Mouse (Mus musculus): ENCODE measurements around the gene Tmem202. TPM values are rescaled to one million over a fixed set of nuclear protein-coding genes. Genes with fewer than 3 reads are reported as not detected.

Tmem202 gene
- total and polyA plus RNA-seq, 3 experiments = 0.20 to 0.64 TPM; not detected in 1

DNA sequence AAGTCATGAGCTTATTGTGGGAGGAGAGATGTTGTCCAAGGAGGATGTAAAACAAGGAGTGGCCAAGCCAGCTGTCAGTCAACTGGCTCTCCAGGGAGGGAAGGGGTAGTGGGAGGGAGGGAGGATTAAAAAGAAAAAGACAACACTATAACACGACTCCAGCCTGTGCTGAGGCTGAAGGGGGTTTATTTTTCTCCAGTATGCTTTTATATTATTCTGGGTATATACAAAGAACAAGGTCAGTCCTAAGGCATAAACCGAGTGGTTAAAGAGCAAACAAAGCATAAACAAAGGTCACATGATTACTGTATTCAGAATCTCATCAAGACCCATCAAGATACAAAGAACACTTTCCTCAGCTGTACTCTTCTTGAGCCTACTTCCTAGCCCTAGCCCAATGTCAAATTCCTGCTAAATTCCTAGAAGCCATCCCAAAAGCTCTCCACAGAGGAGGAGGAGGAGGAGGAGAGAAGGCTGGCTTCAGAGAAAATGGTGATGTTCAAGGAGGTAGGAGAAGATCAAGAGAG lies 9.4 kb upstream of the Tmem202 start:
- TF ChIP-seq CHD2 (IDR thresholded peaks at IDR 0.05; ENCODE audit: low read length) = no peak
- no peak for TF ChIP-seq MXI1 (IDR thresholded peaks at IDR 0.05; ENCODE audit: low read depth, low read length)
- TF ChIP-seq ZKSCAN1 (IDR thresholded peaks at IDR 0.05; ENCODE audit: borderline replicate concordance, low read depth, low read length) = no peak
- TF ChIP-seq ZNF384 (IDR thresholded peaks at IDR 0.05; ENCODE audit: low read depth, low read length) = no peak
- no peak for TF ChIP-seq KAT2A (IDR thresholded peaks at IDR 0.05; ENCODE audit: insufficient replicate concordance, low read length)
- no peak for TF ChIP-seq E2F4 (IDR thresholded peaks at IDR 0.05; ENCODE audit: insufficient replicate concordance, low read depth, low read length)
- Histone ChIP-seq H3K9me3 (replicated peaks; ENCODE audit: low read length) (no peaks in the 10 kb centered on the region), H3K27ac (ENCODE audit: insufficient read depth, low read depth) (no peak overlapping the region), H3K4me2 (ENCODE audit: insufficient read depth, low read depth, poor library complexity, severe bottlenecking) (no peak overlapping the region), H3K9ac (ENCODE audit: insufficient read depth, low read depth) (no peak overlapping the region), H3K36me3 (replicated peaks in 1 of 2; ENCODE audit: control insufficient read depth in 1 of 2, insufficient read depth in 1 of 2, low read length in 1 of 2) (peaks cover 20 to 57% of the 10 kb centered on the region in 2 experiments), H3K27me3 (replicated peaks) (no peaks in the 10 kb centered on the region), H3K4me3 (replicated peaks in 1 of 3; ENCODE audit: low read depth in 2 of 3, low read length in 2 of 3, poor library complexity in 1 of 3) (no peak overlapping the region), H3K4me1 (ENCODE audit: control insufficient read depth in 1 of 2, insufficient read depth in 2 of 2) (peaks cover 9 to 45% of the 10 kb centered on the region in 2 experiments), H3K79me2 (replicated peaks; ENCODE audit: control insufficient read depth, extremely low read depth, insufficient read depth, poor library complexity, severe bottlenecking) (peaks cover 4% of the 10 kb centered on the region)
- in situ Hi-C loops (cut with MboI; ENCODE audit: low pct_ligation_motif_present, low pct_unique_long_range_greater_than_20kb, low sequenced_read_pairs) = no loop called here
- dilution Hi-C loops (cut with MboI; ENCODE audit: extremely low pct_ligation_motif_present, extremely low pct_unique_long_range_greater_than_20kb, low sequenced_read_pairs) = no loop called here
- no peak for DNase-seq (ENCODE audit: extremely low read depth)

DNA sequence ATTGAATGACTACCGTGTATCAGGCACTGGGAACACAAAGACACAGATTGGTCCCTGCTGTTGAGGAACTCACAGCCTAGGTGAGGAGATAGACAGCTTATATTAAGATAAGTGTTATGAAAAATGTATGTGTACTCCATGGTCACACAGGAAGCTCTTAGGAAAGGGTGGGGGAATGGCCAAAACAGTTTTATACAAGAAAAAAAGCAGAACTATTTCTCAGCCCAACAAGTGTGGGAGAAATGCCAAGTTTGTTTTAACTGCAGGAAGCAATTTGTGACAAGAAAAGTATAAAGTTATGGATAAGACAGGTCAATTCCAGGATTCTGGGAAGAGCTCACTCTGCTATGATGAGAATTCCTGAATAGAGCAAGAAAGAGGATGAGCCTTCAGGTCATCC lies 8.2 kb upstream of the Tmem202 start:
- dilution Hi-C loops (cut with MboI; ENCODE audit: extremely low pct_ligation_motif_present, extremely low pct_unique_long_range_greater_than_20kb, low sequenced_read_pairs) = no loop called here
- Histone ChIP-seq H3K36me3 (replicated peaks in 1 of 2; ENCODE audit: control insufficient read depth in 1 of 2, insufficient read depth in 1 of 2, low read length in 1 of 2) (peaks cover 14 to 51% of the 10 kb centered on the region in 2 experiments), H3K4me3 (replicated peaks in 1 of 3; ENCODE audit: low read depth in 2 of 3, low read length in 2 of 3, poor library complexity in 1 of 3) (no peak overlapping the region), H3K79me2 (replicated peaks; ENCODE audit: control insufficient read depth, extremely low read depth, insufficient read depth, poor library complexity, severe bottlenecking) (peaks cover 4% of the 10 kb centered on the region), H3K4me1 (ENCODE audit: control insufficient read depth in 1 of 2, insufficient read depth in 2 of 2) (peaks cover 11 to 46% of the 10 kb centered on the region in 2 experiments), H3K27me3 (replicated peaks) (no peaks in the 10 kb centered on the region), H3K9me3 (replicated peaks; ENCODE audit: low read length) (no peaks in the 10 kb centered on the region), H3K9ac (ENCODE audit: insufficient read depth, low read depth) (no peak overlapping the region), H3K4me2 (ENCODE audit: insufficient read depth, low read depth, poor library complexity, severe bottlenecking) (no peak overlapping the region), H3K27ac (ENCODE audit: insufficient read depth, low read depth) (no peak overlapping the region)
- in situ Hi-C loops (cut with MboI; ENCODE audit: low pct_ligation_motif_present, low pct_unique_long_range_greater_than_20kb, low sequenced_read_pairs) = no loop called here
- DNase-seq (ENCODE audit: extremely low read depth) = no peak
- TF ChIP-seq MEF2A (IDR thresholded peaks at IDR 0.05; ENCODE audit: borderline replicate concordance, low read depth, low read length) = no peak
- TF ChIP-seq RCOR1 (conservative IDR thresholded peaks at IDR 0.05; ENCODE audit: low read depth, low read length) = no peak
- TF ChIP-seq IRF4 (IDR thresholded peaks at IDR 0.05; ENCODE audit: low read depth, low read length) = no peak
- TF ChIP-seq BHLHE40 (IDR thresholded peaks at IDR 0.05; ENCODE audit: low read depth, low read length) = no peak

DNA sequence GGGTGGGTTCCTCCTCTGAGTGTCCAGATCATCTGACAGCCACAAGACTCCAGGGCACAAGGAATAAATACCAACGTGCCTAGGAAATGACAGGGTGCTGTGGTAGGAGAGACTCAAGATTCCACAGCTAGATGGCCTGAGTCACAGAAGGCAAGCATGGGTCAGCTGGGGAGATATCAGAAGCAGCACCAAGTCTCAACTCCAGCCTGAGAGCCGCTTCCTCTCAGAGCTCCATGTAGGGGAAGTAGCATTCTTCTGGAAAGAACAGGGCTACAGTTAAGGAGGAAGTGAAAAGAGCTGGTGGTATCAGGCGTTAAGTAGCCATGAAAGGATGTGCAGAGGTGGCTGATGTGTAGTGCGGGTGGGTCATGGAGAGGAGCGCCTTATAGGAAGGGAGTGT lies 5.1 kb upstream of the Tmem202 start:
- Histone ChIP-seq H3K27ac (ENCODE audit: insufficient read depth, low read depth) (no peak overlapping the region), H3K79me2 (replicated peaks; ENCODE audit: control insufficient read depth, extremely low read depth, insufficient read depth, poor library complexity, severe bottlenecking) (peaks cover 22% of the 10 kb centered on the region), H3K4me3 (replicated peaks in 1 of 3; ENCODE audit: low read depth in 2 of 3, low read length in 2 of 3, poor library complexity in 1 of 3) (no peak overlapping the region), H3K4me2 (ENCODE audit: insufficient read depth, low read depth, poor library complexity, severe bottlenecking) (no peak overlapping the region), H3K4me1 (ENCODE audit: control insufficient read depth in 1 of 2, insufficient read depth in 2 of 2) (peaks cover 13 to 44% of the 10 kb centered on the region in 2 experiments), H3K27me3 (replicated peaks) (no peaks in the 10 kb centered on the region), H3K36me3 (replicated peaks in 1 of 2; ENCODE audit: control insufficient read depth in 1 of 2, insufficient read depth in 1 of 2, low read length in 1 of 2) (peaks cover 8 to 28% of the 10 kb centered on the region in 2 experiments), H3K9ac (ENCODE audit: insufficient read depth, low read depth) (no peak overlapping the region), H3K9me3 (replicated peaks; ENCODE audit: low read length) (no peaks in the 10 kb centered on the region)
- in situ Hi-C loops (cut with MboI; ENCODE audit: low pct_ligation_motif_present, low pct_unique_long_range_greater_than_20kb, low sequenced_read_pairs) = no loop called here
- no peak for DNase-seq (ENCODE audit: extremely low read depth)
- dilution Hi-C loops (cut with MboI; ENCODE audit: extremely low pct_ligation_motif_present, extremely low pct_unique_long_range_greater_than_20kb, low sequenced_read_pairs) = no loop called here
- TF ChIP-seq ELF1 (IDR thresholded peaks at IDR 0.05; ENCODE audit: low read depth, low read length) (no peak), JUND (conservative IDR thresholded peaks at IDR 0.05; ENCODE audit: low read depth, low read length) (no peak), HCFC1 (IDR thresholded peaks at IDR 0.05; ENCODE audit: low read depth, low read length) (no peak), IRF4 (IDR thresholded peaks at IDR 0.05; ENCODE audit: low read depth, low read length) (peak; percentile 65), KAT2A (IDR thresholded peaks at IDR 0.05; ENCODE audit: insufficient replicate concordance, low read length) (no peak), CHD1 (IDR thresholded peaks at IDR 0.05; ENCODE audit: low read depth, low read length) (no peak), EP300 (IDR thresholded peaks at IDR 0.05; ENCODE audit: low read length) (peak; percentile 81), MEF2A (IDR thresholded peaks at IDR 0.05; ENCODE audit: borderline replicate concordance, low read depth, low read length) (no peak), ZC3H11A (IDR thresholded peaks at IDR 0.05; ENCODE audit: low read depth, low read length) (no peak)
